Mouse (Mus musculus) forebrain, embryonic 13.5 days (tissue): Measurements from ENCODE around the gene Kif6. TPM values are rescaled to one million over a fixed set of nuclear protein-coding genes. Genes with fewer than 3 reads are reported as not detected.

Experiments
- ATAC-seq: fragments of 200-750 bp; cut with Nextera tagmentation; 2 replicates; pipeline ENCODE4 v1.8.0; 2017
- H3K27ac ChIP-seq: fragments of 300-500 bp; sonication (generic); 2 replicates; pipeline ENCODE4 v1.5.1; 2015; ENCODE audit warnings: inconsistent platforms, mild to moderate bottlenecking, moderate library complexity
- H3K27me3 ChIP-seq: fragments of 300-500 bp; sonication (generic); 2 replicates; pipeline ENCODE4 v1.6.1; 2015; ENCODE audit warnings: mild to moderate bottlenecking, inconsistent platforms
- H3K36me3 ChIP-seq: fragments of 300-500 bp; sonication (generic); 2 replicates; pipeline ENCODE4 v1.6.1; 2015; ENCODE audit warnings: mild to moderate bottlenecking, inconsistent platforms; ENCODE audit not compliant: poor library complexity, severe bottlenecking
- H3K4me1 ChIP-seq: fragments of 300-500 bp; sonication (generic); 2 replicates; pipeline ENCODE4 v1.6.1; 2015; ENCODE audit warnings: inconsistent platforms
- H3K4me2 ChIP-seq: fragments of 300-500 bp; sonication (generic); 2 replicates; pipeline ENCODE4 v1.6.1; 2015; ENCODE audit warnings: inconsistent platforms, mild to moderate bottlenecking, moderate library complexity
- H3K4me3 ChIP-seq: fragments of 300-500 bp; sonication (generic); 2 replicates; pipeline ENCODE4 v1.5.1; 2015; ENCODE audit warnings: mild to moderate bottlenecking, inconsistent platforms
- H3K9ac ChIP-seq: fragments of 300-500 bp; sonication (generic); 2 replicates; pipeline ENCODE4 v1.6.1; 2015; ENCODE audit warnings: mild to moderate bottlenecking, inconsistent platforms
- H3K9me3 ChIP-seq: fragments of 300-500 bp; sonication (generic); replicated peaks from 2 replicates; pipeline ENCODE4 v1.6.1; 2016; ENCODE audit warnings: inconsistent platforms
- WGBS: fragments of 180-500 bp; shearing (Covaris S2); methylation state at CpG from one replicate; pipeline ENCODE4 v1.1.7; 2015; 5-methylcytosine and 5-hydroxymethylcytosine counted together
- polyA plus RNA-seq: library from polyadenylated mRNA; unstranded; fragments of >200 nt; fragmentation: Nextera tagmentation; extraction: Ambion mirVana; gene quantifications from 2 replicates; pipeline ENCODE4 v1.2.1, GENCODE M21; 2015

Gene Kif6
- polyA plus RNA-seq, 1 experiment from 2014 or later: 1.7 TPM

DNA sequence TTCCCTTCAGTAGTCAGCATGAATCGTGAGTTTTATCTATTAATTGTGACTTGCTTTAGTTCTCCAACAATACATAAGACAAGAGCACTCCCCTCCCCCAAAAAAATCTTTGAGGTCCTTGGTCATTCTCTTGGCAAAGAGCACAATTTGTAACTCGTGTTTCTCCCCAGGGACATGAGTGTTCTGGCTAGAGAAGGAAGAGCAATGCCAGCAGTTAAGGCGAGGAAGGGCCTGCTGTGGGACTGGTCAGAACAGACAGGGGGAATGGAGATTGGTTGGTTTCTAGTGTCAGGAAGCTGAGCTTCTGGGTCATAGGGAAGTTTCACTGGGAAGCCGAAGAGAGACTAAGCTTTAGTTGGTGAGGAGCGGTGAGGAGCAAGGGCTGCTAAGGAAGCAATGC, 184.2 kb downstream of the Kif6 start:
- H3K9ac ChIP-seq: no peak overlapping the region
- H3K4me1 ChIP-seq: no peaks in the 10 kb centered on the region
- no peaks in the 10 kb centered on the region for H3K9me3 ChIP-seq
- no peak overlapping the region for H3K27ac ChIP-seq
- H3K27me3 ChIP-seq: no peaks in the 10 kb centered on the region
- no peak overlapping the region for H3K4me2 ChIP-seq
- ATAC-seq: no peak
- H3K4me3 ChIP-seq: no peak overlapping the region
- no peaks in the 10 kb centered on the region for H3K36me3 ChIP-seq
- WGBS: 84% methylated on average over 5 of the region's 5 CpGs

DNA sequence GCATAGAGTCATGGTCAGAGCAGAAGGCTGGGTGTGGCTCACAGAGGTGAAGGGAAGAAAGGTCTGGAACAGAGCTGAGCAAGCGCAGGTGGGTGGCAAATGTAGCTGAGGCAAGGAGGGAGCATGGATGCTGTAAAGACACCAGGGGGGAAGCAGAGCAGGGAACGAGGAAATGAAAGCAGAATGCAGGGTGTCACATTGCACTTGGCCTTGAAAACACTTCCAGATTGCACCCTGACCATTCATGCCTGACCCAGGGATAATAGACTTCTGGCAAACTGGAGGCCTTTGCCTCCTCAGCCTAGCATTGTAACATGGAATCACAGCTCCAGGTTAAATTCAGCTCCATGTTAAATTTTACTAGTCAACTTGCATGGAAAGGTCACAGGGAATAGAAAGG, 185.2 kb downstream of the Kif6 start:
- Histone ChIP-seq H3K4me1 (no peaks in the 10 kb centered on the region), H3K27ac (no peak overlapping the region), H3K36me3 (no peaks in the 10 kb centered on the region), H3K4me2 (no peak overlapping the region), H3K9me3 (no peaks in the 10 kb centered on the region), H3K27me3 (no peaks in the 10 kb centered on the region), H3K4me3 (no peak overlapping the region), H3K9ac (no peak overlapping the region)
- WGBS: 72% methylated on average over 2 of the region's 2 CpGs
- ATAC-seq: no peak

DNA sequence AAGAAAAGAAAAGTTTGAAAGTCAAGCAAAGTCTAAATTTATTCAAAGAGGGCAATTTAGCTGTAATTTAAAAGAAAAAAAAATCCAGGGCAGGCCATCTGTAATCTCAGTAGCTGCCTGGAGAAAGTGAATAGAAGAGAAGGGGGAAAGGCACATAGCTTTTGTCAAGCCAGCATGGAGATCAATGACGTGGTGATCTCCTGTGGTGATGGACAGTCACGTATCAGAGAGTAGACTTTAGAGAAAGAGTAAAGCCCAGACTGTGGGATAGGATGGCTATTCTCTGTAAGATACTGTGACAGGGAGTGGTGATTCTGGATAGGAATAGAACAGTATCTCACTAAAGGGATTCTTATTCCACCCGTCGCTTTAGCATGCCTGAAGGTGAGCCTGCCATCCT, 192.5 kb downstream of the Kif6 start:
- H3K9ac ChIP-seq: no peak overlapping the region
- H3K36me3 ChIP-seq: no peaks in the 10 kb centered on the region
- H3K9me3 ChIP-seq: no peaks in the 10 kb centered on the region
- H3K4me2 ChIP-seq: no peak overlapping the region
- ATAC-seq: no peak
- WGBS: 66% methylated on average over 4 of the region's 4 CpGs
- H3K4me3 ChIP-seq: no peak overlapping the region
- H3K4me1 ChIP-seq: no peaks in the 10 kb centered on the region
- H3K27me3 ChIP-seq: no peaks in the 10 kb centered on the region
- H3K27ac ChIP-seq: no peak overlapping the region

DNA sequence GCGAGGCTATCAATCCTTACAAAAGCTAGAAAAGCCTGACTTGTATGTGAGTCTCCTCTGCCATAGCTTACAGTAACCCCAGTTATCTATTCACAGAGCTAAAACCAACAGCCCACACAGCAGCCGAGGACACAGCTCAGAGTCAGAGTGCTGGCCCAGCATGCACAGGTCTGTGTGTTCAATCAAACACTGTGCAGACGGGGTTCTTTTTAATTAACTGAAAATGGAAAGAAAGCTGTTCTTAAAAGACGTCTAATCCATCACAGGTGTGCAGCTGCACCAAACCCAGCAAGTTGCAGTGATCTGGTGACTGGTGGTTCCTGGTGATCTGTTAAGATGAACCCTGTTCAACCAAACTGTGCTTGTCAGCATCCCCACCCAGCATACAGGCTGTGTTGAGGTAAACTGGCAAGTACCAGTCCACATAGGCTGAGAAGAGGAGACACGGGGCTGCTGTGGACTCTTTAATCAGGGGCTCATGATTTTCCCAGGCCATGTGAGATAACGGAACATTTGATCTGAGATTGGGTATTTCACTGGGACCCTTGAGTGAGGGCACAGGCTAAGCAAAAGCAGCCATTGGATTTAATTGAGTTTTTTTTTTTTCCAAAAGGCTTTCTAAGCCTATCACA, 193.9 kb downstream of the Kif6 start:
- H3K9me3 ChIP-seq: no peaks in the 10 kb centered on the region
- 72% methylated on average over 6 of the region's 6 CpGs for WGBS
- no peaks in the 10 kb centered on the region for H3K36me3 ChIP-seq
- no peak overlapping the region for H3K9ac ChIP-seq
- no peak for ATAC-seq
- no peaks in the 10 kb centered on the region for H3K27me3 ChIP-seq
- H3K27ac ChIP-seq: no peak overlapping the region
- H3K4me3 ChIP-seq: no peak overlapping the region
- H3K4me2 ChIP-seq: no peak overlapping the region
- H3K4me1 ChIP-seq: no peaks in the 10 kb centered on the region

DNA sequence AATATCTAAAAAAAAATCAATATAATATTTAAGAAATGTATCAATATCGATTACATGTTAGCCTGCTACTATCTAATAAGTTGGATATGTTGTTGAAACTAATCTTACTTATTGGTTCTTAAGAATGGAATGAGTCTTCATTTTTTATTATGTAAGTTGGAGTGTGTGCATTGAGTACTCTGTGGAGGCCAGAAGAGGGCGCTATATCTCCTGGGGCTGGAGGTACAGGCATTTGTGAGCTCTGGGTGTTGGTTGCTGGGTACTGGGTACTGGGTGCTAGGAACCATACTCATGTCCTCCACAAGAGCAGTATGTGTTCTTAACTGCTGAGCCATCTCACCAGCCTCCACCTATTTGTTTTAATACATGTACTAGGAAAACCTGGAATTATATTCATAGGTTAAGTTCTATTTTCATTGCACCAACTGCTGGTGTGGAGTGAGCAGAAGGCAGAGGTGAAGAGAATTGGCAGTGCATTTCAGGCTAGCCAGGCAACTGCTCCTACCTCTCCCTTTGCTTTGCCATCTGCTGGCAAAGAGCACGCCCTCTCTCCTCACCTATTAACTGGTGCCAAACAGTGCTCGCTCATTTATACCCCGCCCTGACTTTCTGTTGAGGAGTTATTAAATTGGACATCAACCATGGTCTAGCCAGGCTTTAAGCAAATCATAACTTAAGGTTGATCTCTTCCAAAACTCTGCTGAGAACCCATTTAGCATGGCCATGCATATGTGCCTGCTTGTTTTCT, 199.1 kb downstream of the Kif6 start:
- Histone ChIP-seq H3K36me3 (no peaks in the 10 kb centered on the region), H3K4me2 (no peak overlapping the region), H3K27ac (no peak overlapping the region), H3K27me3 (peaks cover 4% of the 10 kb centered on the region; the same call in 1 of the 2 replicates), H3K4me3 (no peak overlapping the region), H3K9me3 (no peaks in the 10 kb centered on the region), H3K4me1 (peaks cover 22% of the 10 kb centered on the region), H3K9ac (no peak overlapping the region)
- no peak for ATAC-seq
- whole genome bisulfite sequencing: 86% methylated on average over 5 of the region's 5 CpGs

DNA sequence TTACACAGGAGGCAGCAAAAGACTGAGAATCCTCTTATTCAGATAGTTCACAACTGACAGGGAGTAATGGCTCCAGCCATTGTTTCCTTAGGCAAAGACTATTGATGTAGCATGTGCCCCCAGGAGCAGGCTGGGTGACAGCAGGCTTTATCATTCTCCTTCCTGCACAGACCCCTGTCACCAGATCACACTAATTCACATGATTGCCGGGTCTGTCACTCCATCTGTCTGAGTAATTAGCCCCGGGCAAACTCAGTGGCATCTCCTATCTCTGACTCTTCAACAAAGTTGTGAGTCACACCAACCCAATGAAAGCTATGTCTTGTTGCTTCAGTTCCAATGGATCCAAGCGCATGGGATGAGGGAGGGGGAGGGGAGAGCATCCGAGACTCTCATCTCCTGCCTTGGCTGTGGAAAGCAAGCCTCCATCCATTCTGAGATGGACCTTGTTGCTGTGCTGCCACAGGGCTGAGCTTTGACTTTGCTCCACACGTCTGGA, 201.2 kb downstream of the Kif6 start:
- no peaks in the 10 kb centered on the region for H3K36me3 ChIP-seq
- 7% methylated on average over 5 of the region's 5 CpGs for WGBS
- H3K4me3 ChIP-seq: no peak overlapping the region
- H3K4me2 ChIP-seq: peak overlapping the region; percentile 22
- peak; percentile 85 for ATAC-seq
- H3K9ac ChIP-seq: no peak overlapping the region
- H3K27me3 ChIP-seq: peaks cover 4% of the 10 kb centered on the region; the same call in 1 of the 2 replicates
- H3K4me1 ChIP-seq: peaks cover 22% of the 10 kb centered on the region
- H3K27ac ChIP-seq: peak overlapping the region; percentile 65
- H3K9me3 ChIP-seq: no peaks in the 10 kb centered on the region

DNA sequence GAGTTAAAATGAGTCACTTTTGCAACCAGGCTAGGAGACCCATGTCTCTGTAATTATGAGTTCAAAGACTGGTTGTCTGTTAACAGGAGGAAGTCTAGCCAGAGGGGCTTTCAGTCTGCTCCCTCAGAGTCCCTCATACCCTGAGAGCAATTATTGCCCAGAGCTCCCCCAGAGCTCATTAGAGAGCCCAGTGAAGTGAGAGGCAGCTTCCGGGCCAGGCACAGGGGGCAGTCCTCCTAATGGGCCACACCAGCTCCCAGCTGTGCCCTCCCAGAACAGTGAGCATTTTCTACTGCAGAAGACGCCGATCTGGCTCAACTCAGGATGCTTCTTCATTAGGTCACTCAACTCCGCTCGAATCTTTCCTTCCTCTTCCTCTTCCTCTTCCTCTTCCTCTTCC, 201.8 kb downstream of the Kif6 start:
- H3K36me3 ChIP-seq: no peaks in the 10 kb centered on the region
- peak overlapping the region; percentile 65 for H3K27ac ChIP-seq
- peak; percentile 84 for ATAC-seq
- H3K9ac ChIP-seq: no peak overlapping the region
- 15% methylated on average over 5 of the region's 5 CpGs for WGBS
- peaks cover 22% of the 10 kb centered on the region for H3K4me1 ChIP-seq
- H3K9me3 ChIP-seq: no peaks in the 10 kb centered on the region
- H3K4me3 ChIP-seq: no peak overlapping the region
- peaks cover 4% of the 10 kb centered on the region; the same call in 1 of the 2 replicates for H3K27me3 ChIP-seq
- no peak overlapping the region; the same call in 1 of the 2 replicates for H3K4me2 ChIP-seq

DNA sequence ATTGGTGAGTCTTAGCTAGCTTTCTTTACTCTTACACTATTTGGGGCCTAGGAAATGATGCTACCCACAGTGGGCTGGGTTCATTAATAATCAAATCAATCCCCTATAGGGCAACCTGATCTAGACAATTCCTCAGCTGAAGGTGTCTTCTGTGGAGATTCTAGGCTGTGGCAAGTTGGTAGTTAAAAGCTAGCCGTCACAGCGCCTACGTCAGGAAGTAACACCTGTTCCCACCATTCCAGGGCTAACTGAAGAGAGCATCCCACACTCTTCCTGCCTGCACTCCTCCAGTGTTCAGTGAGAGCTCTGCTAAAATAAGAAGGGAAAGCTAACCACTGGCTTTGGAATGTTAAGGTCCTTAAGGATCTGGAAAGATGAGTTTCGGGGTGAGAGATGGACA, 205.3 kb downstream of the Kif6 start:
- H3K4me2 ChIP-seq: no peak overlapping the region
- peaks cover 19% of the 10 kb centered on the region for H3K4me1 ChIP-seq
- no peak for ATAC-seq
- peaks cover 4% of the 10 kb centered on the region; the same call in 1 of the 2 replicates for H3K27me3 ChIP-seq
- no peak overlapping the region for H3K27ac ChIP-seq
- H3K4me3 ChIP-seq: no peak overlapping the region
- no peaks in the 10 kb centered on the region for H3K36me3 ChIP-seq
- WGBS: 91% methylated on average over 4 of the region's 4 CpGs
- H3K9me3 ChIP-seq: no peaks in the 10 kb centered on the region
- no peak overlapping the region for H3K9ac ChIP-seq

DNA sequence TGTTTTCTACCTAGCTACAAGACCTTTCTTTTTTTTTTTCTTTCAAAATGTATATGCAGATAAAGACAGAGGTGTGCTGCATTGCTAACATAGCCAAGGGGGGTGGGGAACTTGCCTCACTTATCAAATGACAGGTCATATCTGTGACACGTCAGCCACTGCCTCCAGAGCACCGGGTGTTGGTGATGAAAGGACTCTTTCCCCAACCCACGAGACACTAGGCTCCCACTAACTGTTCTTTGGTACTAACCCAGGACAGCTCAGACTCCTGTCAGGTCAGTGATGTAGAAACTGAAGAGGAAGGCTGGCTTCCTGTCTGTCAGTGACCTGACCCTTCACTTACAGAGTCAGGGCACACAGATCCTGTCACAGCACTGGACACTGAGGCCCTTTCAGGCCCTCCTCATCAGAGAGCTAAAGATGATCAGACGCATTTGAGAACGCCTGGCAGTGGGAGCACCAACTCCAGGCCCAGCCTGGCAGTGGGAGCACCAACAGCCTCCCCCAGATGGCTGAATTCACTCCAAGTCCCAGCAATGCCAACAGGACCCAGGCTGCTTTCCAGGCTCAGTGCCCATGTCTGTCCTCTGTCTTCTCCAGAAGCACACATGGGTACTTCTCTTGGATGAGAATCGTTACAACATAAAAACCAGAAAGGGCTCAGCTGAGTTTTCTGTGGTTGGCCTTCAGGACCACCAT, 209.4 kb downstream of the Kif6 start:
- Histone ChIP-seq H3K9ac (no peak overlapping the region), H3K4me1 (peaks cover 3% of the 10 kb centered on the region; the same call in 1 of the 2 replicates), H3K27me3 (no peaks in the 10 kb centered on the region), H3K4me3 (no peak overlapping the region), H3K27ac (no peak overlapping the region), H3K4me2 (no peak overlapping the region), H3K36me3 (no peaks in the 10 kb centered on the region), H3K9me3 (no peaks in the 10 kb centered on the region)
- ATAC-seq: no peak
- 70% methylated on average over 6 of the region's 6 CpGs for WGBS

DNA sequence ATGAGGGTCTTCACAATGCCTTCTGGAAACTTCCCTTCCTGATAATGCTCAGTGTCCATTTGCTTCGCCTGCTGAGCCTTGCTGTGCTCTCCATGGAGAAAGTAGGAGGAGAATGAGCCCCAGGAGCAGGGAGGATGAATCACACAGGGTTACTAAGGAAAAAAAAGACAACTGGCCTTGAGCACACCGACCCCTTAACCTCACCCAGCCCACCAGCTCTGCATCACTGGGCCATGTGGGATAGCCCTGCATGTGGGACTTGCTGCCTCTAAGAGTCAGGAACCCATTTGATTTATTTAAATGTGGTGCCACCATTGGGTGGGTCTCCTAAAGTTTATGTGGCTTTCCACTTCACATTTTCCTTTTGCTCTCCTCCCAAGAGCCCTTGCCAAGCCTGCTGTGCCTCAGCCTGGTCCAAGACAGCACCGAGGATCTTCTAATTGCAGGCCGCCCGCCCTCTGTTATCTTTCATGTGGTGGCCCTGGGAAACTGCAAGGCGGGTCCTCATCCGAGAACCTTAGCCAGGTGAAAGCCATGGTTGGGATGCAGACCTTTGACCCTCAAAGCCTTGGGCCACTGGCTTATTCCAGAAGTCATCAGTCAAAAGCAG, 210.0 kb downstream of the Kif6 start:
- Histone ChIP-seq H3K4me1 (peaks cover 3% of the 10 kb centered on the region; the same call in 1 of the 2 replicates), H3K9ac (no peak overlapping the region), H3K27me3 (no peaks in the 10 kb centered on the region), H3K4me3 (no peak overlapping the region), H3K9me3 (no peaks in the 10 kb centered on the region), H3K4me2 (no peak overlapping the region), H3K36me3 (no peaks in the 10 kb centered on the region), H3K27ac (0 out of 2 replicates have a peak overlapping the region, but pooled peaks have one; percentile 1)
- no peak for ATAC-seq
- 89% methylated on average over 7 of the region's 7 CpGs for WGBS

DNA sequence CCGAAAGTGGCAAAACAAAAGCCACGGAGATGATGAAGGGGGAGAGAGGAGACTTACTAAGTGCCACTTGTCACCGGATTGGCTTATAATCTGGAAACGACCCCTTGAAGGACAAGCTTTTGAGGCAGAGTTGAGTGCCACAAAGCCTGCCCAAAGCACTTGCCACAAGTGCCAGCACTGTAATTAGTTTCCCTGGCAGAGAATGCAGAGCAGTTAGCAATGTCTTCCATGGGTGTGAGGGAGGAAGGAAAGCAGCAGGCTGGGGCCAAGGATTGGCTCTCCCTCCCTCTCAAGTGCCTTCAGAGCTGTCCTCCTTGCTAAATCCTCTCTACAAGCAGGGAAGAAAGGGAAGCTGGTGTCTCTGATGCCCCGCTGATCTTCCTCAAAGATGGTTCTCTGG, 210.9 kb downstream of the Kif6 start:
- Histone ChIP-seq H3K36me3 (no peaks in the 10 kb centered on the region), H3K9ac (no peak overlapping the region), H3K4me3 (no peak overlapping the region), H3K27me3 (no peaks in the 10 kb centered on the region), H3K4me1 (peaks cover 3% of the 10 kb centered on the region; the same call in 1 of the 2 replicates), H3K9me3 (no peaks in the 10 kb centered on the region), H3K27ac (no peak overlapping the region), H3K4me2 (no peak overlapping the region)
- 66% methylated on average over 5 of the region's 5 CpGs for WGBS
- ATAC-seq: peak; percentile 51

DNA sequence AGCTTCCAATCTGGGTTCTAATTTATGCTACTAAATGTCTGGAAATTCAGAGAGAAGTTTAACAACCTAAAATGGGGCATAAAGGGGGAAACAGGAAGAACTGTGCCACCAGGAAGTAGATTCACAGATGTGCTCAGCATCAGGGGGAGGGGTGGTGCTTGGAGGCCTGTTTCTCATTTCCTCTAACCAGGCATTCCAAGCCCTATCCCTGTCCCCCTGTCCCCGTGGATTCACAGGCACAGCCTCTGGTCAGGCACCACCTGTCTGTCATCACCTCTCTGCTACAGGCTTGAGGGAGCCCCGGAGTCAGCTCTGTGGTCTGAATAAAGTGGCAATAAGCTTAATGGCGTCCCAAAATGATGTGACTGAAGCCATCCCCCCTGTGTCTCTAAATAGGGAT, 216.8 kb downstream of the Kif6 start:
- H3K9ac ChIP-seq: no peak overlapping the region

More for the DNA sequence above, 216.8 kb downstream of the Kif6 start:
- Histone ChIP-seq H3K4me1 (no peaks in the 10 kb centered on the region), H3K36me3 (no peaks in the 10 kb centered on the region), H3K27ac (no peak overlapping the region), H3K9me3 (no peaks in the 10 kb centered on the region), H3K4me3 (no peak overlapping the region), H3K4me2 (no peak overlapping the region), H3K27me3 (no peaks in the 10 kb centered on the region)
- WGBS: 80% methylated on average over 3 of the region's 3 CpGs
- ATAC-seq: no peak
